In the genomic region with DNA sequence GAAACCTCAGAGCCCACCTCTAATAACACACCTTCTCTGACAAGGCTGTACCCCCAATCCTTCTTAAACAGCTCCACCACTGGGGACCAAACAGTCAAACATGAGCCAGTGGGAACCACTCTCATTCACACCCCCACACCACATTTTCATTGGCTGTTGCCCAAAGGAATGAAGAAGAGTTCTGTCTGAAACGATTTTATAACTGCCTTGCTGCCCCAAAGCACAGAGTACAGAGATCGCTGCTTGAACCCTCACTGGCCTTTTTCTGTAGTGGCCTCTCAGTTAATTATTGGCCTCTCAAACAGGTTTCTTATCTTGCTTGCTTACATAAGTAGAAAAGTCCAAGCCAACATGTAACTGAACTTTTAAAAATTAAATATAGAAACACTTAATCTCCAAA, we compare ENCODE assay signal across 19 mouse cellular contexts. TPM values are rescaled to one million over a fixed set of nuclear protein-coding genes. Genes with fewer than 3 reads are reported as not detected.
A peak's percentile ranks its signal among the peaks of the same experiment; 100 is the strongest.
DNase-seq lines count a peak whose midpoint lies in the region; ATAC-seq and TF ChIP-seq lines count a peak whose summit lies in the region.
"Had no signal": no experiment of that assay in that cellular context is flagged by ENCODE, and none has a peak within 500 bp of the region (broad histone marks: within the 10 kb centered on the region; RNA-seq: fewer than 3 reads in every experiment).

No protein-coding gene starts in this region.

- no peak for TF ChIP-seq POLR2A in small intestine, adult 2 months (IDR thresholded peaks at IDR 0.05; ENCODE audit: low read depth, low read length)

- no peak overlapping the region for H3K9ac ChIP-seq in liver, embryonic 12.5 days
- no peak overlapping the region for H3K9ac ChIP-seq in hindbrain, embryonic 11.5 days (ENCODE audit: low read depth, low read length)
- H3K9ac ChIP-seq: forebrain, postnatal 0 days; heart, embryonic 13.5 days had no signal

- H3K9me3 ChIP-seq in liver, embryonic 12.5 days (replicated peaks) = no peaks in the 10 kb centered on the region
- no peaks in the 10 kb centered on the region for H3K9me3 ChIP-seq in hindbrain, embryonic 11.5 days (ENCODE audit: control insufficient read depth, low read length)
- H3K9me3 ChIP-seq: heart, embryonic 13.5 days; hindbrain, embryonic 10.5 days had no signal

- WGBS in liver, embryonic 12.5 days (ENCODE audit: insufficient replicate concordance) = 63% methylated on average over 2 of the region's 2 CpGs
- WGBS in small intestine, adult 2 months = 26% methylated on average over 2 of the region's 2 CpGs
- 86% methylated on average over 2 of the region's 2 CpGs for WGBS in hindbrain, embryonic 11.5 days

- no peak for DNase-seq in liver
- DNase-seq in kidney, adult 11 months = peak; percentile 85
- DNase-seq in kidney, postnatal 14 days = peak; percentile 78
- DNase-seq in cerebellum, postnatal 10 days = no peak
- no peak for DNase-seq in hindbrain, embryonic 11.5 days (ENCODE audit: low spot score)
- DNase-seq: cerebellum, adult 9-10 months; forebrain, postnatal 0 days; gastrocnemius, postnatal 14 days; midbrain, embryonic 14.5 days; thymus, postnatal 36 days had no signal

- H3K27ac ChIP-seq in liver, embryonic 12.5 days = peak overlapping the region; percentile 57; the same call in 1 of the 2 replicates
- peak overlapping the region; percentile 86 for H3K27ac ChIP-seq in small intestine, adult 2 months (ENCODE audit: insufficient read depth, low read depth, low read length)
- no peak overlapping the region for H3K27ac ChIP-seq in hindbrain, embryonic 11.5 days (ENCODE audit: low read depth, low read length)
- H3K27ac ChIP-seq: heart, embryonic 13.5 days; hindbrain, embryonic 10.5 days; layer of hippocampus, adult 2 months; macrophage had no signal

- H3K36me3 ChIP-seq in liver, embryonic 12.5 days = peaks cover 18% of the 10 kb centered on the region
- H3K36me3 ChIP-seq in small intestine, adult 2 months (ENCODE audit: control insufficient read depth, insufficient read depth, low read length) = peaks cover 10% of the 10 kb centered on the region
- no peaks in the 10 kb centered on the region for H3K36me3 ChIP-seq in hindbrain, embryonic 11.5 days (ENCODE audit: control insufficient read depth, insufficient read depth, low read length)

- H3K4me3 ChIP-seq in liver, embryonic 12.5 days = no peak overlapping the region
- H3K4me3 ChIP-seq in small intestine, adult 2 months (ENCODE audit: low read depth, low read length) = no peak overlapping the region
- H3K4me3 ChIP-seq in hindbrain, embryonic 11.5 days (ENCODE audit: low read depth, low read length) = no peak overlapping the region
- H3K4me3 ChIP-seq: erythroblast, embryonic 14.5 days; heart, embryonic 13.5 days; hindbrain, embryonic 10.5 days; layer of hippocampus, adult 2 months had no signal

- TF ChIP-seq CTCF in small intestine, adult 2 months (IDR thresholded peaks at IDR 0.05; ENCODE audit: extremely low read depth, insufficient read length, insufficient replicate concordance, low read depth, low read length) = no peak

- H3K27me3 ChIP-seq in liver, embryonic 12.5 days (replicated peaks) = no peaks in the 10 kb centered on the region
- no peaks in the 10 kb centered on the region for H3K27me3 ChIP-seq in small intestine, adult 2 months (ENCODE audit: control insufficient read depth, insufficient read depth, low read length)
- H3K27me3 ChIP-seq in hindbrain, embryonic 11.5 days (ENCODE audit: control insufficient read depth, insufficient read depth, low read length) = no peaks in the 10 kb centered on the region
- H3K27me3 ChIP-seq: heart, embryonic 13.5 days had no signal

- H3K4me1 ChIP-seq in liver, embryonic 12.5 days = no peaks in the 10 kb centered on the region
- H3K4me1 ChIP-seq in small intestine, adult 2 months (ENCODE audit: control insufficient read depth, insufficient read depth, insufficient read length, low read length) = peaks cover 17% of the 10 kb centered on the region
- no peaks in the 10 kb centered on the region for H3K4me1 ChIP-seq in hindbrain, embryonic 11.5 days (replicated peaks; ENCODE audit: control insufficient read depth, insufficient read depth, low read length)
- H3K4me1 ChIP-seq: hindbrain, embryonic 10.5 days had no signal

- no peak for ATAC-seq in liver, embryonic 12.5 days
- ATAC-seq in cerebellum, adult (ENCODE audit: insufficient number of reproducible peaks, low FRiP score, low TSS enrichment) = no peak
- ATAC-seq in hindbrain, embryonic 11.5 days (ENCODE audit: low FRiP score) = no peak
- ATAC-seq: forebrain, postnatal 0 days had no signal

- no peak overlapping the region for H3K4me2 ChIP-seq in liver, embryonic 12.5 days
- H3K4me2 ChIP-seq in hindbrain, embryonic 11.5 days (replicated peaks; ENCODE audit: low read depth, low read length) = no peak overlapping the region
- H3K4me2 ChIP-seq: heart, embryonic 13.5 days had no signal

RNA-seq across cellular contexts. Expression of a gene that starts 29.5 kb away (rescaled TPM):
- 1.8 TPM in 1 of 2 replicates, not detected in the other for polyA plus RNA-seq in liver, embryonic 12.5 days (2016; fragmentation: Nextera tagmentation; extraction: Ambion mirVana)
- polyA plus RNA-seq in small intestine, adult 2 months (2012; rRNA removed) = not detected in 2 replicates
- polyA plus RNA-seq in hindbrain, embryonic 11.5 days (2014; fragmentation: Nextera tagmentation; extraction: Ambion mirVana) = not detected in 2 replicates
- polyA plus RNA-seq: erythroblast, embryonic 14.5 days; heart, embryonic 13.5 days; hindbrain, embryonic 10.5 days; macrophage; midbrain, embryonic 14.5 days; neural tube, embryonic 11.5 days had no signal

RNA-seq across cellular contexts. Expression of a gene that starts 30.7 kb away (rescaled TPM):
- 9.4 and 9.7 TPM in 2 replicates for polyA plus RNA-seq in liver, embryonic 12.5 days (2016; fragmentation: Nextera tagmentation; extraction: Ambion mirVana)
- polyA plus RNA-seq in small intestine, adult 2 months (2012; rRNA removed) = 3.1 and 7.7 TPM in 2 replicates
- polyA plus RNA-seq in hindbrain, embryonic 11.5 days (2014; fragmentation: Nextera tagmentation; extraction: Ambion mirVana) = 39.9 and 44.9 TPM in 2 replicates

Comparison
In these comparisons a context has a peak if more than half of its experiments do, and no peak if none do; other contexts are left out.
1. DNase-seq: peak in kidney, adult 11 months (single experiment) and kidney, postnatal 14 days (single experiment); none in liver (single experiment), cerebellum, postnatal 10 days (0 of 2) and hindbrain, embryonic 11.5 days (single experiment).